Mouse (Mus musculus) hindbrain, embryonic 15.5 days (tissue): Measurements from ENCODE around the gene Frmd4a. TPM values are rescaled to one million over a fixed set of nuclear protein-coding genes. Genes with fewer than 3 reads are reported as not detected.

Source experiments
- ATAC-seq: fragments of 200-750 bp; cut with Nextera tagmentation; 2 replicates; pipeline ENCODE4 v1.8.0; 2017; ENCODE audit warnings: low read depth, moderate number of reproducible peaks, moderate TSS enrichment; ENCODE audit not compliant: low FRiP score
- H3K27ac ChIP-seq: fragments of 300-500 bp; sonication (generic); replicated peaks from 2 replicates; pipeline ENCODE4 v1.5.1; 2015; ENCODE audit warnings: mild to moderate bottlenecking, inconsistent platforms
- H3K27me3 ChIP-seq: fragments of 300-500 bp; sonication (generic); 2 replicates; pipeline ENCODE4 v1.6.1; 2015; ENCODE audit warnings: control low read depth, inconsistent platforms
- H3K36me3 ChIP-seq: fragments of 300-500 bp; sonication (generic); 2 replicates; pipeline ENCODE4 v1.6.1; 2015; ENCODE audit warnings: control low read depth, inconsistent platforms
- H3K4me1 ChIP-seq: fragments of 300-500 bp; sonication (generic); replicated peaks from 2 replicates; pipeline ENCODE4 v1.6.1; 2015; ENCODE audit warnings: control low read depth, inconsistent platforms
- H3K4me2 ChIP-seq: fragments of 300-500 bp; sonication (generic); 2 replicates; pipeline ENCODE4 v1.6.1; 2015; ENCODE audit warnings: moderate library complexity, mild to moderate bottlenecking, inconsistent platforms
- H3K4me3 ChIP-seq: fragments of 300-500 bp; sonication (generic); 2 replicates; pipeline ENCODE4 v1.5.1; 2015; ENCODE audit warnings: mild to moderate bottlenecking, inconsistent platforms
- H3K9ac ChIP-seq: fragments of 300-500 bp; sonication (generic); 2 replicates; pipeline ENCODE4 v1.6.1; 2015; ENCODE audit warnings: inconsistent platforms
- H3K9me3 ChIP-seq: fragments of 300-500 bp; sonication (generic); 2 replicates; pipeline ENCODE4 v1.6.1; 2016; ENCODE audit warnings: control low read depth, inconsistent platforms
- WGBS: fragments of 180-500 bp; shearing (Covaris S2); methylation state at CpG from one replicate; pipeline ENCODE4 v1.1.7; 2015; 5-methylcytosine and 5-hydroxymethylcytosine counted together
- polyA plus RNA-seq: library from polyadenylated mRNA; unstranded; fragments of >200 nt; fragmentation: Nextera tagmentation; extraction: Ambion mirVana; gene quantifications from 2 replicates; pipeline ENCODE4 v1.2.1, GENCODE M21; 2015

Frmd4a gene
- polyA plus RNA-seq, 1 experiment from 2014 or later: 56.1 TPM

DNA sequence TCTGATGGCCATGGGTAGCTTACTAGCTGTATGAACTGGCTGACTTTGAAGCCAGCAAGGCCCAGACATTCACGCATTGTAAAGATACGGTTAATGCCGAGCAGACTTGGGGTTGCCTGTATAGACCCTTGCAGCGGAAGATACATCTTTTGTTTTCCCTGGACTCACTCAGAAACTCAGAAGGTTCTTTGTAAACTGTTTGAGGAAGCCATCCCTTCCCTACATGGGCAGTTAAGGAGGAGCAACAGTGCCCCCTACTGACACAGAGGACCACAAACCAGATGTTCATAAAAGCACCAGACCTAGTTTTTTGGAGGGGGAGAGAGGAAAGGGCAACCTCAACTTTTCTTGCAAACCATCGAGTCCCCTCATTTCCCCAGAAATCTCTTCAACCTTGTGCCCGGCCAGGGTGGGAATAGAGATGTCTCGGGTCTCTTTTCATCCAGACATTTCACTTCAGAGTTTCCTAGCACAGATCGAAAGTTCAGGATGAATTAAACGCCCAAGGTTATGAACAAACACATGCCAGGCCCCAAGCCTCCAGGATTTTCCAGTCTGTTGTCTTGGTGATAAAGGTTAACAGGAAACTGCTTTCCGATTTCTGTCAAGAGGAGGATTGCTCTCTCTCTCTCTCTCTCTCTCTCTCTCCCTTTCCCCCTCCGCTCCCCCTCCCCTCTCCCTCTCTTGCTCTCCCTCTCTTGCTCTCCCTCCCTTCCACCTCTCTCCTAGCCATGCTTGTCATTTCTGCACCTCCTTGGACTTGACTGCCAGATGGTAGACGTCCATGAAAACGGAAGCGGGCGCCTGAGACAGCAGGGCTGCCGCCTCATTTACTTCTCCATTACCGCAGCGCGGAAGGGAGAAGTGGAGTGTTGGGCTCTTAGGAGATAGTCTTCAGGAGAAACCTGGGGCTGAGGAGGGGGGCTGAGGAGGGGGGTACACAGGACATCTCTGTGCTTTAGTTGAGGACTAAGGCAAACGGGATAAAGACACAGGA is 475.3 kb downstream of the Frmd4a start:
- no peak overlapping the region for H3K4me3 ChIP-seq
- H3K4me1 ChIP-seq: peaks cover 58% of the 10 kb centered on the region
- H3K36me3 ChIP-seq: no peaks in the 10 kb centered on the region
- no peaks in the 10 kb centered on the region for H3K27me3 ChIP-seq
- H3K9me3 ChIP-seq: no peaks in the 10 kb centered on the region
- H3K9ac ChIP-seq: no peak overlapping the region
- WGBS: 35% methylated on average over 20 of the region's 20 CpGs
- ATAC-seq: peak; percentile 55
- peak overlapping the region; percentile 69 for H3K27ac ChIP-seq
- no peak overlapping the region for H3K4me2 ChIP-seq

DNA sequence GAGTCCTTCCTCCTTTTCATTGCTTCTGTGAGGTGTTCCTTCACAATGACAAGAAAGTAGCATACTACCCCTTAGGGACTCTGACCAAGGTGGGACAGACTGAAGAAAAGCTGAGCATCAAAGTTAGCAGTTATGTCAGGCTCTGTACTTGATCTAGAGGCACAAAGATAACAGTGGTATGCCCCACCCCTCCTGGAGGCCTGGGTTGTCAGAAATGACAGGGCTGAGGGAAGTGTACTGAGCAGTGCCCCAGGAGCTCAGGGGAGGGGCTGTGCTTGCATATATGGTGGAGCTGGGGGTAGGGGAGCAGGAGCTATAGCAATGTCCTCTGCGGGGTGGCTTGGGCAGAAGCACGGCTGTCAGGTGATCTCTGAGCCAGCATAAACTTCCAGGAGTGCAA is 477.0 kb downstream of the Frmd4a start:
- H3K9me3 ChIP-seq: no peaks in the 10 kb centered on the region
- ATAC-seq: no peak
- H3K9ac ChIP-seq: no peak overlapping the region

DNA sequence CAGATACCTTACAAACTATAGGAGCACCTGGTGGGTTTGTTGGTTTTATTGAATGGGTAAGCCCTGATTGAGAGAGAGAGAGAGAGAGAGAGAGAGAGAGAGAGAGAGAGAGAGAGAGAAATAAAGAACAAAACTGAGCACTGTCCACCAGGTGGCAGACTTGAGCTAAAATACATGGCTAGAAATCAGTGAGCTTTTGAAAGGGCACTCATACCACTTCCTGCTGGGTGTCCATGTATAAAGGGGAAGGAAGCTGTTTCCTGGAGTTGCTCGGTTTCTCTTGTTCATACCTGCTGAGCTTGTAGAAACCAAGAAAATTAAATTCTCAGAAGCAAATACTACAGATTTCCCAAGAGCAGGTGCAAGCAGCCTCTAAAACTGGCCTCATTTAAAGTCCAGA is 481.7 kb downstream of the Frmd4a start:
- Histone ChIP-seq H3K9ac (no peak overlapping the region), H3K9me3 (no peaks in the 10 kb centered on the region), H3K4me2 (no peak overlapping the region), H3K4me3 (no peak overlapping the region), H3K27ac (no peak overlapping the region), H3K36me3 (peaks cover 6% of the 10 kb centered on the region; the same call in 1 of the 2 replicates), H3K4me1 (peaks cover 5% of the 10 kb centered on the region; the same call in 1 of the 2 replicates), H3K27me3 (no peaks in the 10 kb centered on the region)
- no peak for ATAC-seq
- WGBS: 4% methylated on average over 1 of the region's 1 CpGs

More for the DNA sequence above, 477.0 kb downstream of the Frmd4a start:
- no peak overlapping the region for H3K4me3 ChIP-seq
- WGBS: 80% methylated on average over 2 of the region's 2 CpGs
- H3K27ac ChIP-seq: no peak overlapping the region
- peaks cover 46% of the 10 kb centered on the region for H3K4me1 ChIP-seq
- H3K4me2 ChIP-seq: no peak overlapping the region
- H3K36me3 ChIP-seq: 0 out of 2 replicates have a peak, but pooled peaks cover 3% of the 10 kb centered on the region
- H3K27me3 ChIP-seq: no peaks in the 10 kb centered on the region

DNA sequence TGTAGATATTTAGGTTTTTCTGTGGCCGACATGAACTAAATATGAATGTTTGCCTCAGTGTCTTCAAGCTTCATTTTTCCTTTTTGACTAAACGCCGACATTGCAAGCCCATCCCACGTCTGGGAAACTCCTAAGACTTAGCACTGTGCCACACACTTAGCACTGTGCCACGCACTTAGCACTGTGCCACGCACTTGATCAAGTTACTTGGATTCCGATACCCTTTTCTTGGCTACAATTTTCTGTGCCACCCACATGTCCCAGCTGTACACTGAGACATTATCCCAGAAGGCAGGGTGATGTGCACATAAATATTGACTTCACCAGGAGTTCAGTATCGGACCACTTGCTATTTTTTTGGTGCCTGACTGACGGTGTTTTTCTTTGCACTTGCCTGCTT is 482.4 kb downstream of the Frmd4a start:
- no peak for ATAC-seq
- Histone ChIP-seq H3K9me3 (no peaks in the 10 kb centered on the region), H3K4me1 (peaks cover 5% of the 10 kb centered on the region; the same call in 1 of the 2 replicates), H3K36me3 (peaks cover 6% of the 10 kb centered on the region; the same call in 1 of the 2 replicates), H3K9ac (no peak overlapping the region), H3K27me3 (no peaks in the 10 kb centered on the region), H3K4me3 (no peak overlapping the region), H3K27ac (no peak overlapping the region), H3K4me2 (no peak overlapping the region)
- WGBS: 93% methylated on average over 9 of the region's 9 CpGs

DNA sequence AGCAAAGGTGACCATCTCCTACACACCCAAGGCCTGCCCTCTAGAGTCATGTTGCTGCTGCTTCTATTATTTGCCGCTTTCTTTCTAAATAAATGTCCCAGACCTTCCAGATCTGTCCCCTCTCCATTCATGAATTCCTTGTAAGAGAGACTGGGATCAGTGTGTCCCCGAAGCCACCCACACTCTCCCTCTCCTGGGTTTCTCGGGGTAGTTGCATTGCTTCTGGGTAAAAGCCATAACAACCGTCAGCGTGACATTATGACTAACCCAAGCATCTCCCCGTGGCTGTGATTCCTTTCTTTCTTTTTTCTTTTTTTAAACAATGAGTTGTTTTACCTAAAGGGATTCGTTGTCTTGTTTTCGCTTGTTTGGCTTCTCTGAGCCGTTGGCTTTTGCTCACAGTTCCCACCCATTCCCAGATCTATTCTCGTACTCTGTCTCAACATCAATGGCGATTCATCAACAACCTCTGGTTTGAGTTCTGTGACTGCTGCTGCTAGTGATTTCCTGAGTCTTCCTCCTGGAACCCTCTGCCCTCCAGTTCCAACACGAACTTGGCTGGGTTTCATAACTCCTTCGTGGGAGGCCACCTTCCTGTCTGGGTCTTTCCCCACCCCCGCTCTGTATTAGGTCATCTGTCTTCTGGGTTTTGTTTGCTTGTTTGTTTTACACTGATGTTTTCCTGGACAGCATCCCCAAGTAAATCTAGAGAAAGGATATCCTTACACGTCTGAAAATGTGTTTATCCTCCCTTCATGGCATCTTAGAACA is 483.9 kb downstream of the Frmd4a start:
- Histone ChIP-seq H3K36me3 (peaks cover 11% of the 10 kb centered on the region; the same call in 1 of the 2 replicates), H3K4me3 (no peak overlapping the region), H3K9ac (no peak overlapping the region), H3K27me3 (no peaks in the 10 kb centered on the region), H3K9me3 (no peaks in the 10 kb centered on the region), H3K27ac (no peak overlapping the region), H3K4me2 (no peak overlapping the region), H3K4me1 (peaks cover 5% of the 10 kb centered on the region; the same call in 1 of the 2 replicates)
- WGBS: 66% methylated on average over 15 of the region's 15 CpGs
- ATAC-seq: no peak

DNA sequence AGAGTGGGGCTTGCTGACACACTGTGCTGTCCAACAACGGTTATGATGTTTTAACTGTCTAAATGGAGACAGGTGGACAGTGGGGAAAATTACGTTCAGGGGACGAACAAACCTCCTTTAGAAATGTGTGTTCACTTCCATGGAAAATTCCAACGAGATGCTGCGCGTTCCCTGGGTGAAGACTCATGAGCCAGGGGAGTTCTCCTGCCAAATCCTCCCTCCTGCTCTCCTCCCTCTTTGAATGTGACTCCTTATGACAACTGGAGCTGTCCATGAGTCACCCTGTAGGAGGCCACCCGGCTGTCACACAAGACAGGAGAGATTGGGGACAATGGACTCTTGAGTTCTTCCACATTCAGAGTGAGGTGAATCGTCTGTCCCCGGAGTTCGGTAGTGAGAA is 486.9 kb downstream of the Frmd4a start:
- H3K4me2 ChIP-seq: no peak overlapping the region
- H3K4me3 ChIP-seq: no peak overlapping the region
- H3K27me3 ChIP-seq: no peaks in the 10 kb centered on the region
- H3K36me3 ChIP-seq: peaks cover 13% of the 10 kb centered on the region
- no peak overlapping the region for H3K27ac ChIP-seq
- H3K9ac ChIP-seq: no peak overlapping the region
- ATAC-seq: peak; percentile 59; the same call in 1 of the 2 replicates
- WGBS: 66% methylated on average over 10 of the region's 10 CpGs
- no peaks in the 10 kb centered on the region for H3K9me3 ChIP-seq
- peaks cover 11% of the 10 kb centered on the region; the same call in 1 of the 2 replicates for H3K4me1 ChIP-seq

DNA sequence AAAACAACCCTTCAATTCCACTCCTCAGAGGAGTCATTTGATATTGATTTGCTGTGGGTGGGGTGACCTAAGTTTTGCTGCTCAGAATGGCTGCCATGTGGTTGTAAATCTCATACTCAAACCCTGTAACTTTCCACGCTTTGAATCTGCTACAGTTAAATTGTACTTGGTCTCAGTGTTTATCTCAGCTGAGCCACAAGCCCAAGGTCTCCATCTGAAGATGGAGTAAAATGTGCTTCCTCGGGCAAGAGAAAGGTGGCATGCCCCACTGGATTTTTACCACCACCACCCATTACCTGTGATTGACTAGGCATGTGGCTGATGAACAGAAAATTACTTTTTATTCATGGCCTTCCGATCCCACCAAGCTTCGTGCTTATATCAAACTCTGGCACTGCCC is 488.2 kb downstream of the Frmd4a start:
- Histone ChIP-seq H3K36me3 (peaks cover 10% of the 10 kb centered on the region), H3K9me3 (no peaks in the 10 kb centered on the region), H3K9ac (no peak overlapping the region), H3K27ac (no peak overlapping the region), H3K4me3 (no peak overlapping the region), H3K4me1 (peaks cover 21% of the 10 kb centered on the region), H3K4me2 (no peak overlapping the region), H3K27me3 (no peaks in the 10 kb centered on the region)
- ATAC-seq: no peak
- WGBS: 95% methylated on average over 4 of the region's 4 CpGs

DNA sequence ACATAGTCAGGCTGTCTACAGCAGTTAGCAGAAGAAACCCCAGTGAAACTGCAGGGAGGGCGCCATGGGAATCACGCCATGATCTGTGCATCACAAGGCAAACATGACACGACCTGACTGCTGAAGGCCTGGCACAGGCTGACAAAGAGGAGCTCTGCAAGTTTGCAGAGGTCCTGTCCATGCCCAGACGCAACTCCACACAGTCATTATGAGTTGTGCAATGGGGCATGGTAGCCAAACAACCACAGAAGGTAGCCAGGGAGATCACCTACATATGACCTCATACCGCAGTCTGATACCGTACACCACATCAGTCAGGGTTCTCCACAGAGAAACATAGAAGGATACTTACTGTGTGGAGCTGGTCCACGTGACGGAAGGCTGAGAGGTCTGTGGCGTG is 489.1 kb downstream of the Frmd4a start:
- no peak overlapping the region for H3K27ac ChIP-seq
- H3K4me3 ChIP-seq: no peak overlapping the region
- H3K9me3 ChIP-seq: no peaks in the 10 kb centered on the region
- H3K27me3 ChIP-seq: no peaks in the 10 kb centered on the region
- WGBS: 95% methylated on average over 9 of the region's 9 CpGs
- no peak overlapping the region for H3K4me2 ChIP-seq
- no peak overlapping the region for H3K9ac ChIP-seq
- ATAC-seq: no peak
- peaks cover 24% of the 10 kb centered on the region for H3K4me1 ChIP-seq
- H3K36me3 ChIP-seq: peaks cover 10% of the 10 kb centered on the region

DNA sequence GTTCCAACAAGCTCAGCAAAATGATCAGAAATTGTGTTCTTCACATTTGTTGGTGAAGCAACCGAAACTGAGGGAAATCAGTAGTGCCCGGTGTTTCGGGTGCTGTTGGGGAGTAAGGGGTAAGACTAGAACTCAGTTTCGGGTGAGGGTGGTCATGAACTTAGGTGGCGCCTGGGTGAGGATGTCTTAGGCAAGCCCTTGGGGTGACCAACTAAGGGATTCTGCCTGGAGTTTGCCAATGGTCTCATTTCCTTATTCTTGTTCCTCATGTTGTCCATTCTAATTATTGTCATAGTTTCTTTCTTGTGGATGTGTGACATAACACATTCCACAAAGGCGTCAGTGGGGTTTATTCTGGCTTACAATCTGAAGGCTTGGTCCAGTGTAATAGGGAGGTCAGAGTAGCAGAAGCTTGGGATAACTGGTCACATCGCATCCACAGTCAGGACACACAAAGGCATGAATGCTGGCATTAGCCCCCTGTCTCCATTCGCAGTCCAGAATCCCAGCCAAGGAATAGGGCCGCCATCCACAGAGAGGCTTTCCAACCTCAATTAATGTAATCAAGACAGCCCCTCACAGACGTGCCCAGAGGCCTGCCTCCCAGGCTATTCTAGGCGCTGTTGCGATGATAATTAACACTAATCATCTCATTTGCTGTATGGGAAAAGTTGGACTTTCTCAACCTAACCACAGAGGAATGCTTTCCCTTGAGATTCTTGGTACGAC is 490.5 kb downstream of the Frmd4a start:
- H3K4me3 ChIP-seq: no peak overlapping the region
- no peak overlapping the region for H3K27ac ChIP-seq
- peaks cover 10% of the 10 kb centered on the region for H3K36me3 ChIP-seq
- H3K27me3 ChIP-seq: no peaks in the 10 kb centered on the region
- peaks cover 31% of the 10 kb centered on the region for H3K4me1 ChIP-seq
- WGBS: 73% methylated on average over 13 of the region's 13 CpGs
- no peaks in the 10 kb centered on the region for H3K9me3 ChIP-seq
- no peak for ATAC-seq
- no peak overlapping the region for H3K9ac ChIP-seq
- no peak overlapping the region for H3K4me2 ChIP-seq

DNA sequence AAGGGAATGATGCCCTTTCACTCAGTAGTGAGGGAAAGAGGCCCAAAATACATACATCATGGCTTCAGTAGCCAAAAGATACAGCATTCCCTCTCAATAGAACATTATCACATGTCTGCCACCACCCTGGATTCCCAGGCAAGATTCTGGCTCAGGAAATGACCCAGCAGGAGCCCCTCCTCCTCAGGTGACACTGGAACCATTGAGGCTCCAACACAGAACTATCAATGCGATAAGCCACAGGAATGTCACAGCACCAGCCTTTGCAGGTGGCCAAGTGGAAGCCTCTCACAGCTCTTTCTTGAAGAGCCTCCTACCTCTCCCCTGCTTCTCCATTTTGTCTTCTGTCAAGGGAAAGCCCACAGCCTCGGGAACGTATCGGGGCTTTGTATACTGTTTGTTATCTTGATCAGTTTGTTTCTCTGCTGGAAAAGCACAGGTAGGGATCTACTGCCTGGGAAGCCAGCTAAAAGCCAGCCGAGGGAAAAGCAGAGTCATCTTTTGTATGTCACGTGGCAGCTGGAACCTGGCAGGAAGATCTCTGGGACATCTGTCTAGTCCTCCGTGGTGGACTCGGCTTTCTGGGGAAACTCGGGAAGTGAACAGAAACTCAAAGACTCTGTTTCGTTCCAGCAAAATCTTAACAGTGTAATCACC is 491.6 kb downstream of the Frmd4a start:
- no peak overlapping the region for H3K9ac ChIP-seq

DNA sequence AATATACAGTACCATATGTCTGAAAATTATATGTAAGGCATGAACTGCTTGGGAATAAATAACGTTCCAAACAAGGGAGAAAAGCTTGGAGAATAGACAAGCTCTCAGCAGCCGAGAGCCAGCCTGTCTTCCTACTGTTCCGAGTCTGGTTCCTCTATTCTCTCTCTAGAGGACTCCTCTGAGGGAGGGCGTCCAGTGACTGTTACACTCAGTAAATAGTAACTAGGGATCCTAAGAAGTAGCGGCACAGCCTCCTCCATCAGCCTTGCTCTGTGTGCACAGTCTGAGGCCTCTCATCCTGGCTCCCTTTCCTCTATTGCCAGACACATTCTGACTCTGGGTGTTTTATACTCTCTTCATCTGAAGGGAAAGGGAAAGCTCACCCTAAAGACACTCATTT is 492.2 kb downstream of the Frmd4a start:
- no peak overlapping the region for H3K9ac ChIP-seq
- no peak overlapping the region for H3K4me3 ChIP-seq
- no peak overlapping the region for H3K4me2 ChIP-seq
- 37% methylated on average over 5 of the region's 5 CpGs for WGBS
- H3K27me3 ChIP-seq: no peaks in the 10 kb centered on the region
- peak; percentile 74 for ATAC-seq
- peaks cover 31% of the 10 kb centered on the region for H3K4me1 ChIP-seq
- H3K9me3 ChIP-seq: no peaks in the 10 kb centered on the region
- peak overlapping the region; percentile 40; the same call in 1 of the 2 replicates for H3K27ac ChIP-seq
- peaks cover 10% of the 10 kb centered on the region for H3K36me3 ChIP-seq

More for the DNA sequence above, 491.6 kb downstream of the Frmd4a start:
- Histone ChIP-seq H3K4me1 (peaks cover 31% of the 10 kb centered on the region), H3K27me3 (no peaks in the 10 kb centered on the region), H3K4me3 (no peak overlapping the region), H3K36me3 (peaks cover 10% of the 10 kb centered on the region), H3K4me2 (no peak overlapping the region), H3K27ac (peak overlapping the region; percentile 40), H3K9me3 (no peaks in the 10 kb centered on the region)
- no peak for ATAC-seq
- WGBS: 73% methylated on average over 10 of the region's 10 CpGs
